In genomic region chr7:83678506-83678905, GRCm38 (mm10) we compare ENCODE assay signal across 19 mouse cellular contexts. TPM values are rescaled to one million over a fixed set of nuclear protein-coding genes. Genes with fewer than 3 reads are reported as not detected.
DNase-seq lines count a peak whose midpoint lies in the region; ATAC-seq lines count a peak whose summit lies in the region.
"Had no signal": no experiment of that assay in that cellular context is flagged by ENCODE, and none has a peak within 500 bp of the region (broad histone marks: within the 10 kb centered on the region; RNA-seq: fewer than 3 reads in every experiment).

No protein-coding gene starts in this region.

- no peaks in the 10 kb centered on the region for H3K4me1 ChIP-seq in midbrain, embryonic 11.5 days (ENCODE audit: control insufficient read depth, insufficient read depth, low read length)
- no peaks in the 10 kb centered on the region for H3K4me1 ChIP-seq in midbrain, embryonic 10.5 days

- H3K27me3 ChIP-seq in midbrain, embryonic 11.5 days (ENCODE audit: control insufficient read depth, insufficient read depth, low read length): no peaks in the 10 kb centered on the region
- H3K27me3 ChIP-seq in midbrain, embryonic 10.5 days (ENCODE audit: low read depth, poor library complexity, severe bottlenecking): no peaks in the 10 kb centered on the region
- H3K27me3 ChIP-seq: CH12.LX had no signal

- H3K4me3 ChIP-seq in midbrain, embryonic 11.5 days (ENCODE audit: low read depth, low read length): no peak overlapping the region
- H3K4me3 ChIP-seq in midbrain, embryonic 10.5 days: no peak overlapping the region

- H3K27ac ChIP-seq in midbrain, embryonic 11.5 days (ENCODE audit: low read depth, low read length): no peak overlapping the region
- no peak overlapping the region for H3K27ac ChIP-seq in midbrain, embryonic 10.5 days (replicated peaks)

- no peak for ATAC-seq in midbrain, embryonic 11.5 days (ENCODE audit: low FRiP score)
- ATAC-seq: activated CD4-positive, CD25-positive, alpha-beta regulatory T cell, adult 4 months; CD4-positive, CD25-positive, alpha-beta regulatory T cell, adult 4 months; Patski had no signal

- H3K4me2 ChIP-seq in midbrain, embryonic 11.5 days: no peak overlapping the region

- no peaks in the 10 kb centered on the region for H3K36me3 ChIP-seq in midbrain, embryonic 11.5 days (ENCODE audit: control insufficient read depth, insufficient read depth, low read length)
- H3K36me3 ChIP-seq in midbrain, embryonic 10.5 days: no peaks in the 10 kb centered on the region
- H3K36me3 ChIP-seq: G1E had no signal

- 88% methylated on average over 4 of the region's 4 CpGs for WGBS in midbrain, embryonic 11.5 days
- 92% methylated on average over 4 of the region's 4 CpGs for WGBS in midbrain, embryonic 10.5 days

- no peak overlapping the region for H3K9ac ChIP-seq in midbrain, embryonic 11.5 days (ENCODE audit: low read length)

- intact Hi-C loops in heart, postnatal 10 days (cut with DNase I): loop anchor here (10.0 kb wide), 1 partner anchor 964 kb away; no protein-coding TSS in a partner anchor

- peak; percentile 78 for DNase-seq in heart, adult 11 months
- DNase-seq in heart, postnatal 10 days: no peak
- DNase-seq in midbrain, embryonic 11.5 days (ENCODE audit: low spot score, missing footprints): peak; percentile 23
- no peak for DNase-seq in midbrain, embryonic 10.5 days (ENCODE audit: low spot score)
- DNase-seq: adrenal gland, adult 2 months; adrenal gland, adult 8-10 months; adrenal gland, postnatal 10 days; adrenal gland, postnatal 14 days; adrenal gland, postnatal 25 days; adrenal gland, postnatal 36 days; B cell, adult 2 months; cerebellum, adult 11 months; cerebellum, adult 11-12 months; cerebellum, adult 18-20 months had no signal

- no peaks in the 10 kb centered on the region for H3K9me3 ChIP-seq in midbrain, embryonic 11.5 days (ENCODE audit: control insufficient read depth, low read length)
- no peaks in the 10 kb centered on the region for H3K9me3 ChIP-seq in midbrain, embryonic 10.5 days (replicated peaks)
- H3K9me3 ChIP-seq: G1E had no signal

RNA-seq across cellular contexts. Expression of gene Stard5, which starts 46.7 kb away (rescaled TPM):
- total RNA-seq in heart, postnatal 10 days (2021): 10 to 100 TPM; 19.5 to 22.9 TPM
- 12.4 and 13.2 TPM in 2 replicates for polyA plus RNA-seq in midbrain, embryonic 11.5 days (2014; fragmentation: Nextera tagmentation; extraction: Ambion mirVana)
- 12.6 and 13.5 TPM in 2 replicates for polyA plus RNA-seq in midbrain, embryonic 10.5 days (2016; fragmentation: Nextera tagmentation; extraction: Ambion mirVana)

Comparison
In these comparisons a context has a peak if more than half of its experiments do, and no peak if none do; other contexts are left out.
1. DNase-seq: peak in heart, adult 11 months (single experiment) and midbrain, embryonic 11.5 days (single experiment); none in heart, postnatal 10 days (0 of 2) and midbrain, embryonic 10.5 days (single experiment).